15 mouse cellular contexts compared by ENCODE assay signal in the genomic region with DNA sequence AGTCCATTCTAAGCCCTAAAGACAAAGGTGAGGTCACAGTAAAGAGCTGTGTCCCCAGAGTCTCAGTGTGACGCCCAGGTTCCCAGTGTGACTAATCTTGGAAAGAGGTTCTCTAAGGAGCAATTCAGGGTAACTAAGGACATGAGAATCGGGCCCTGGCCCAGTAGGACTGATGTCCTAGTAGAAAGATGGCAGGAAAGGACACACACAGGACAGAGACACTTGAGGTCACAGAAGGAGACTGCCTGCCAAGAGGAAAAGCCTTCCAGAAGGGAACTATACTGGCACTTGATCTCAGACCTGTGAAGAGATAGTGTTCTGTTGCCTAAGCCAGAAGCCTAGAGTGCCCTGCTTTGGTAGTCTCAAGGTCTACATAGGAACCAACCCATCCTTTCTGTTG.
"Had no signal": no experiment of that assay in that cellular context is flagged by ENCODE, and none has a peak within 500 bp of the region (broad histone marks: within the 10 kb centered on the region; RNA-seq: fewer than 3 reads in every experiment).

No protein-coding gene starts in this region.

- H3K9me3 ChIP-seq: lung, embryonic 15.5 days; megakaryocyte, embryonic 14.5 days; midbrain, embryonic 13.5 days; midbrain, embryonic 15.5 days; neural tube, embryonic 12.5 days had no signal

- H3K4me2 ChIP-seq: lung, embryonic 15.5 days; midbrain, embryonic 11.5 days; midbrain, embryonic 13.5 days; midbrain, embryonic 15.5 days; neural tube, embryonic 12.5 days had no signal

- H3K27ac ChIP-seq: lung, embryonic 15.5 days; macrophage; midbrain, embryonic 13.5 days; midbrain, embryonic 15.5 days; neural tube, embryonic 12.5 days had no signal

- DNase-seq: lung, adult 2 months; lung, postnatal 14 days; lung, postnatal 36 days; right cerebral cortex, postnatal 14 days; spleen, adult 18-20 months; thymus, adult 18-20 months; thymus, postnatal 14 days; thymus, postnatal 36 days had no signal

- H3K4me3 ChIP-seq: lung, embryonic 15.5 days; midbrain, embryonic 13.5 days; midbrain, embryonic 15.5 days; neural tube, embryonic 12.5 days had no signal

- ATAC-seq: midbrain, embryonic 13.5 days; midbrain, embryonic 15.5 days had no signal

- H3K9ac ChIP-seq: lung, embryonic 15.5 days; midbrain, embryonic 13.5 days; midbrain, embryonic 15.5 days; neural tube, embryonic 12.5 days had no signal

- H3K27me3 ChIP-seq: midbrain, embryonic 13.5 days; midbrain, embryonic 15.5 days; neural tube, embryonic 12.5 days had no signal

- H3K36me3 ChIP-seq: lung, embryonic 15.5 days; midbrain, embryonic 13.5 days; midbrain, embryonic 15.5 days; neural tube, embryonic 12.5 days had no signal
